Mouse (Mus musculus): ENCODE data around the gene Slc34a1.
A peak's percentile ranks its signal among the peaks of the same experiment; 100 is the strongest.

Gene Slc34a1

DNA sequence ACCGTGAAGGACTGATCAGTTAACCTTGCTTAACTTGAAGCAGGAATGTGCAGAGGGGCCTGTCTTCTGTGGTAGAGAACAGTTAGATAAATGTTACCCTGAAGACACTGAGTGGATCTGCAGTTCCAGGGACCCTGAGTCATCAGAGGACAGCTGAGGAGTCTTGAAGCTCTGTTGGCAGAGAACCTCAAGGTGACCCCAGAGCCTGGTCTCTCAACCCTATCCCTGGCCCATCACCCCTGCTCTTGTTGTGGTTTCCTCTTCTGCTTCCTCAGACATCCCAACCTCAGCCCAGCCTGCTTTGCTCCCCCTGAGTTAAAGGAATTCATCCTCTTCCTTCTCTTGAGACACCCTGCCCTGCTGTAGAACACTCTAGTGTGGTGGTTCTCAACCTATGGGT is at the start of gene Slc34a1:
TSS of gene Slc34a1 (plus strand) at position 100 of the 400 bp plus-strand sequence.
- DNase-seq (ENCODE audit: low read depth, low spot score): no peak

DNA sequence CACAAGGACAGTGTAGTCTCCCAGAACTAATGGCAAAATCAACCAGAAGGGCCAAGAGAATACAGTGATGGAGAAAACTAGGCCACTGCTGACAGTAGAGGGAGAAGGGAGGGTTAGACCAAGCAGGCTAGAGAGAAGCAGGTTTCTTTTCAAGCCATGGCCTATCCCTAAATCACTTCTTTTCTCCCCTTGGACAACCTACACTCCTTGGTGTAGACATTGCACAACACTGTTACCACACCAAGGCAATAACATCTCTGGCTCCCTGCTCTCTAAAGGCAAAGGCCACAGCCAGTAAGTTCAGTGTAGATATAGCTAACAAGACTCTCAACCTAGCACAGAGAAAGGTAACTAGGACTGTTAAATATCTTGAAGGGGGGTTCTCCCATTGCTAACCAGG is 36.8 kb upstream of the Slc34a1 start:
- DNase-seq (ENCODE audit: low read depth, low spot score): no peak

DNA sequence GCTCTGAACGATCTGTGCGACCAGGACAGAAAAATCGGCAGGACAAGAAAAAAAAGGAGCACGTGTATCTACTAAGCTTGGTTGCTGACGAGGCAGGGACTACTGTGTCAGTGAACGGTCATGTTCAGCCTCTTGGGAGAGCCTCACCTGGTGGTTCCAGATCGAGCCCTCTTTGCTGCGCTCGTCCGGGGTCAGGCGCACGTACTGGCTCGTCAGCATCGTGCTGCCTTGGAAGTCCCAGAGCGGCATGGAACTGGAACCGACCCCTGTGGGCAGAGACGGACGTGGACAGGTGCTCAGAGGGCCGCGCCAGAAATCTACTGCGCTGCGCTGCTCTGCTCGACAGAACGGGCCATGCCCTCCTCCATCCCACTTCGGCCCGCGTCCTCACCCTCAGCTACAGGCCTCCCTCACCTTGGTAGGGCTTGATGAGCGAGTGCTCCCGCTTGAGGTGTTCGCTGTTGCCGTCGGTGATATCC is 36.0 kb upstream of the Slc34a1 start:
- DNase-seq (ENCODE audit: low read depth, low spot score): no peak

DNA sequence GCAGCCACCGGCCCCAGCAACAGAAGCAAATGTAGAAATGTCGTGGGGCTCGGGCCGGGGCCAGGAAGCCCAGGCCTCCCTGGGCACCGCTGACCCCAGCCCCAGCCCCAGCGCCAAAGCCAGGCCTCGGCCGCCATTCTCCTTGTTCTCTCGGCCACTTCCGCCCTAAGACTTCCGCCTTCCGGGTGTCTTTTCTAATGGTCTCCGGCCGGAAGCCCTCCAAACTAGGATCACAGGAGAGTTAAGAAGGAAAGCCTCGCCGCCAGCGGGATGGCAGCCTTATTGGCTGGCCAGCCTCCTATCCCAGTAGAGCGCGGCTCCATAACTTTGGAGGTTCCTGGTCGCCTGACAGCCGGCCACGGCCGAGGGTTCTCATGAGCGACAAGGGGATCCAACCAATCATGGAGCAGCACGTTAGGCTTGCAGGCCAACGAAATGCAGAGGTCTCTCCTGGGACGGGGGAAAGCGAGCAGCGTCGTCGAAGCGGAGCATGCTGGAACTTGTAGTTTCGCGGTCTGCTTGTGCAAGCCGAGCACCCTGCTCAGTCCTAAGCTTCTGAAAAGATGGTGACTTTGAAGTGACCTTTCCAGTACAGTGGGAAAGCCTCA is 35.4 kb upstream of the Slc34a1 start, which contains the start of gene Lman2:
TSS of gene Lman2 (minus strand) at position 331 of the 608 bp plus-strand sequence.
- peak; percentile 94 for DNase-seq (ENCODE audit: low read depth, low spot score)

DNA sequence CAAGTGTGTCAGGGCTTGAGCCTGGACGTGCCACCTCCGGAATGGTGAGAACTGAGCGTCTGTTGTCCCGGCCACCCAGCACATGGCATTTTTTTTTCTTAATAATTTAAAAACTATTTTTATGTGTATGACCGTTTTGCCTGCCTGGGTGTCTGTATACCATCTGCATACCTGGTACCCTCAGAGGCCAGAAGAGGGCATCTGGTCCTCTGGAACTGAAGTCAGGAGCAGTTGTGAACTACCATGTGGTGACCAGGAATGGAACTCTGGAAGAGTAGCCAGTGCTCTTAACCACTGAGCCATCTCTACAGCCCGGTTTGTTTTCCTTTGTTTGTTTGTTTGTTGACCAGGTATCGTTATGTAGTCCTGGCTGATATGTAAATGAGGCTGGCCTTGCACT is 29.6 kb upstream of the Slc34a1 start:
- no peak for DNase-seq (ENCODE audit: low read depth, low spot score)

DNA sequence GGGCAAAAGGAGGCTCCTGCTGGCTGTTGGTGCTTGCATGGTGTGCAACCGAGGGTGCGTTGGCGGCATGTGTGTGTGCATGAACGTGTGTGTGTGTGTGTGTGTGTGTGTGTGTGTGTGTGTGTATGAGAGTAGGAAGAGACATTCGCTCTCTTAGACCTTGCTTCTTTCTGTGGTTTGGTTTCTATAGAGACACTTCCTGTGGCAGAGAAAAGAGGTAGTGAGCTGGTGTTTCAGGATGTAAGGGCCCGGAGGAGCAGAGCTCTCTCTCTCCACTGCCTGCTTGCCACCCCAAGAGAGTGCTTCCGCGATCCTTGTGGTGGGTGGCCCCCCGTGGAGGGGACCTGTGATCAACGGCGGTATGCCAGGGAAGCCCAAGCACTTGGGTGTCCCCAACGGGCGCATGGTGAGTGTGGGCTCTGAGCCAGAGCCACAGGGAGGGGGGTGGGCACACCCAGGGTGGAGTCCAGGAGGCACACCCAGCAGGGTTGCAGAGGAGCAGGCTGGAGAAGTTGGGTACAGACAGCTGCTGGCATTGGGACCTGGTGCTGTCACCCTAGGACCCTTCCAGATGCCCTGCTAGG is 28.4 kb upstream of the Slc34a1 start, which contains the start of gene Rgs14:
TSS of gene Rgs14 (plus strand) at position 202 of the 584 bp plus-strand sequence.
- DNase-seq (ENCODE audit: low read depth, low spot score): no peak

DNA sequence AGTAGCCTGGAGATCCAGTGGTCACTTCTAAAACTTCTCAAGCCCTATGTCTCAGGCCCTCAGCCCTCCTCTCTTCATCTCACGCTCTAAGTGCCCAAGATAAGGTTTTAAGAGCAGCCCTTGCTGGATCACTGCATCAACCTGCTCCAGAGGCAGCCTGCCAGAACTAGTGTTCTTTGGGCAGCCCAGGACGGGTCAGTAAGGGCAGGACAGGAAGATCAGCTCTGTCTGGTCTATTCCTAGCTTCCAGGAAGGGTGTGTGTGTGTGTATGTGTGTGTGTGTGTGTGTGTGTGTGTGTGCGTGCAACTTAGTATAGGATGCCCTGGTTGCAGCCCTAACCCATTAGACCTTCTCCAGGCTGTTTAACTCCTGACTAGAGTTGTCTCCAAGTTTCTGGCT is 27.8 kb upstream of the Slc34a1 start:
- DNase-seq (ENCODE audit: low read depth, low spot score): no peak

DNA sequence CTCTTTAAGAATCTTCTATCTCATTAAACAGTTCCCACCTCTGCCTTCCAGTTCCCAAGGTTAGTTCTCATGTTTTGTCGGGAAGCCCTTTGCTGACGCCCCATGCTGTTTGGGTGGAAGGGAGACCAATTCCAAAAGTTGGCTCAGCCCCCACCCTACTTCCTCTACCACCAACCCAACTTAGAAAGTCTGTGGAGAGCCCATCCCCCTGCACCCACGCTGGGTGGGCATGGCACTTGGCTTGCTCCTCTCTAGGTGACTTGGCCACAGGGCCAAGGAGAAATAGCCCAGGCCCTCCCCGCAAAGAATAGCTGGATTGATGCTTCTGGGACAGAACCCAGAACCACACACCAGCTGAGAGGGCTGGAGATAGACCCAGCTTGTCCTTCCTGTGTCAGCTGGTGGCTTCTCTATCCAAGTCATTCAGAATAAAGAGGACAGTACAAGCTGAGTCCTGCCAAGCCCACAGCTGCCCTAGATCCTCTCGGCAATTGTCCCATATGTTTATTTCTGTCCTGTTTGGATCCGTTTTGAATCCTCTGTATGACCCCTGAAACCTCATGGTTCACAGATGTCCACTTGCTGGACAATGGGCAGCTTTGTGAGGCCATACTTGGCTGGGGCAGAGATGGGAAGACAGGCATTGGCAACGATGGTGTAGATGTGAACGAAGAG is 26.8 kb upstream of the Slc34a1 start:
- no peak for DNase-seq (ENCODE audit: low read depth, low spot score)

DNA sequence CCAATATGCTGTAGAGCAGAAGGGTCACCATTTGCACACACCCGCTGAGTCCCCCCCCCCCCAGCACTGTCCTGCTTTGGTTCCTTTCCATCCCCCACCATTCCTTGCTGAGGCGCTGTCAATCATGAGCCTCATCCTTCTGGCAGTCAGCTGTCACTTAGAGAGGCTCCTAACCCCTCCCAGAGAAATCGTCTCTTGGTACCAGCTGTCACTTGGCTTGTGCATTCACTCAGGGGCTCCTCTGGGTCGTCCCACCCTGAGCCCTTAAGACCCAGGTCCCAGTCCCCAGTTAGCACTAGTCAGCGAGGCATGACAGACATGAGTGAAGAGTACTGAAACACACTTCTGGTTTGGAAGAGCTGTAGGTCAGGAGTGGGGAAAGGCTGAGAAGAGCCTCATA is 26.2 kb upstream of the Slc34a1 start:
- DNase-seq (ENCODE audit: low read depth, low spot score): no peak

DNA sequence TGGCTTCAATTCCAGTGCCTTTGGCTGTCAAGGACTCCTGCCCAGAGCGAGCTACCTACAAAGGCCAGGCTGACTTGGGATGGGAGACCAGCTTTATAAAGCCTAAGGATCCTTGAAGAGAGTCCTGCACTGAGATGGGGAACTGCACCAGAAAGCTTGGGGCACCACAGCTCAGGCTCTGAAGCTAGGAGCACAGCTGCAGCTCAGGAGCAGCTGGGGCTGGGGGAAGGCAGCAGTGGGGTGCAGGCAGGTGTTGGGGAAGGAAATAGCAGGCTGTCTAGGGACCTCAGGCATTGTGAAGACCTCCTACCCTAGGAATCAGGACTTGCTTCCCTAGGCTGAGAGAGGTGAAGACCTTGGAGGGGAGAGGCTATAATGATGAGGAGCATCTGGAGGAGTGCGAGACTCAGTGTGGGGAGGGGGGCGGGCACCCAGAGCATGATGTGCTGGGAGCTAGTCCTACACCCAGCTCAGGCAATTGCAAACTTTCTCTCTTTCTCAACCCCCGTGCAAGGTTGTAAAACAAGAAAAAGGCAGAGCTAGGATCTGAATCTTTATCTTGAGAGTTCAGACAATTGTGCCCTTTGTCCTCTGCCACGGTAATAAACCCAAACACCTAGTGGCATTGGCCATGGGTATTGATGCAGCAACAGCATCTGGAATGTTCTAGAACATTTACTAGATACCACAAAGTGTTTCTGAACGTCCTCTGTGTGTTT is 23.6 kb upstream of the Slc34a1 start:
- DNase-seq (ENCODE audit: low read depth, low spot score): no peak

DNA sequence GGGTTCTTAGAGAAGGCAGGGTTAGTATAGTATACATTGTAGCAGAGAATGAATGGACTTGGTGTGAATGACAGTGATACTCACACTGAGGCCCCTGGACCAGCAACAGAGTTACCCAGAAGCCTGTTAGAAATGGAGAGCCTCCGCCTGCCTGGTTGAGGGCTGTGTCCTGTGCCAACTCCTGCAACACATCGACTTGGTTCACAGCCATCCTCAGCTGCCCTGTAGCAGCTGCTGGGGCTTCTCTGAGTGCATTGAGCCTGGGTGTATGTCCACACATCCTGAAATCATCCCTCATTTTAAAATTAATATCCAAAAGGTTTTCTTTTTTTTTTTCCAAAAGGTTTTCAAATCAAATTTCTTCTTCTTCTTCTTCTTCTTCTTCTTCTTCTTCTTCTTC is 22.1 kb upstream of the Slc34a1 start:
- DNase-seq (ENCODE audit: low read depth, low spot score): no peak

DNA sequence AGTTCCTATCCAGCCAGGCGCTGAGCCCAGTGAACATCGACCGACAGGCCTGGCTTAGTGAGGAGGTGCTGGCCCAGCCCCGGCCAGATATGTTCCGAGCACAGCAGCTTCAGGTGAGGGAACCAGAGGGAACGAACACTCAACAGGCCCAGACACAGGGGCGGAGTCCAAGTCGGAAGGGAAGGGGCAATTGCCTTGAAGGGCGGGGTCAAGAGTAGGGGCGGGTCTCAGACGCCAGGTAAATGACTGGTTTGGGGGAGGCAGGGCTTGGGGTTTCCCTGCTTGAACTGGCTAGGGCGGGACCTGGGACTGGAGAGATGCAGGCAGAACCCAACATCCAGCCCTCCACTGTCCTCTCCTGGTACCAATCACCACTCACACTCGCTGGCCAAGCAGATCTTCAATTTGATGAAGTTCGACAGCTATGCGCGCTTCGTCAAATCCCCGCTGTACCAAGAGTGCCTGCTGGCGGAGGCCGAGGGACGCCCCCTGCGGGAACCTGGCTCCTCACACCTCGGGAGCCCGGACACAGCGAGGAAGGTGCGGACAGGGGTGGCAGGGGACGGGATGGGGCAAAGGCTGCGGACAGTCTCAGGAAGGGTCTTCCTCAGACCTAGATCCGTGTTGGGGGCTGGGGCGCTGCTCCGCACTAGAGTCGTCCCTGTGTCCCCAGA is 18.9 kb upstream of the Slc34a1 start:
- DNase-seq (ENCODE audit: low read depth, low spot score): no peak

DNA sequence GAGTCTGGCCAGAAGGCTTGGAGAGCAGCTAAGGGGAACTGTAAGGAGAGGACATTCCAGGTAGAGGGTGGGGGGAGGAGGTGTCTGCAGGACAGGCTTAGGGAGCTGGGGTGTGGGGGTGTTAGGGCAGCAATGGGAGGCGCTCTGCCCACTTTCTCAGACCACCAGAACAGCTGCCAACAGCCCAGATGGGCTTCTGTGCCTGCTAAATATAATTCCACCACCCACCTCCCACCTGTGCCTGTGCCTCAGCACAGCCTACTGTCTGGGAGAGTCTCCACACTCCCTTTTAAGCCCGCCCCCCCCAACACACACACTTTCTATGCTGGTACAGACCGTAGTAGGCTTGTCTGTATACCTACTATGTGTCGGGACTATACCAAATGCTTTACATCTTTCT is 16.2 kb upstream of the Slc34a1 start:
- DNase-seq (ENCODE audit: low read depth, low spot score): no peak

DNA sequence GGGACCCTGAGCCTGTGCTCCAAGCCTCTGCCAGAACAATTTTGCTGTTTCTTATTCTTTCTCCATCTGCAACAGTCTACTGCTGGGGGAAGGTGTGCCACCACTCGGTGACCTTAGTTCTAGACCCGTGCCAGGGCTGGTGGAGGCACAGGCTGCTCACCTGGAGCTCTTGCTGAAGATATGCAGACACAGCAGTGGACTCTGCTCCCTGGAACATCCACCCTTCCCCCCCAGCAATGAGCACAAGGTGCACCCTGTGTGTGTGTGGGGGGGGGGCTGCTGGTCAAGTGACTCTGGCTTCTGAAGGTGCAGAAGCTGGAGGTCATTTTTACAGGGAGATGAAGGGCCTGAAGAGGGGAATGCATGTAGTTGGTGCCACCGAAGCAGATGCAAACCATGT is 7.3 kb upstream of the Slc34a1 start:
- no peak for DNase-seq (ENCODE audit: low read depth, low spot score)

DNA sequence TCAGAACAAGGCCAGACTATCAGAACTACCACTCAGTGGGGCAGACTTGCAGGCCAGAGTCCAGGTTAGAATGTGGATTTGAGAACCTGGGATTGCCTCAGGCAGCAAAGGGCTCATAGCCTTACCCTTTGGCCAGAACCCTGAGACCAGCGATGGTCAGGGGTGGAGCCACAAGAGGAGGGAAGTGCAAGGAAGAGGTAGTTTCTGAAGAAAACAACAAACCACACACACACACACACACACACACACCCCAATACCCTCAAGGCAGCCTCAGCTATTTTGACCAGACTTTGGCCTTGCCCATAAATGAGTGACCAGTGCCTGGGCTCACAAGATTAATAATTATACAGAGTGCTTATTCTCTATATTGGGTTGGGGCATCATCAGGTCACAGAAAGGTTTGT is 6.4 kb upstream of the Slc34a1 start:
- DNase-seq (ENCODE audit: low read depth, low spot score): no peak

DNA sequence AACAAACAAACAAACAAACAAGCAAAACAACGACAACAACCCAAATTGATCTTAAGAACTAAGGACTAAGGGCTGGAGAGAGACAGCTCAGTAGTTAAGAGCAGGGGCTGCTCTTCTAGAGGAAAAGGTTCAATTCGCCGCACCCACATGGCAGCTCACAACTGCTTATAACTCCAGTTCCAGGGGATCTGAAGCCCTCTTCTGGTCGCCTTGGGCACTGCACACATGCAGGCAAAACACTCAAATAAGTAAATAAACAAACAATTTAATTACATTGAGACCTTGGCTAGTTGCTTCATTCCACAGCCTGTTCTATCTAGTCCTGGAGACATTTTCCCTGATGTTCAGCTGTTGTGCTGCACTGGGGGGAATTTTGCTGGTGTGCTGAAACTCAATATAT is 5.1 kb upstream of the Slc34a1 start:
- no peak for DNase-seq (ENCODE audit: low read depth, low spot score)

DNA sequence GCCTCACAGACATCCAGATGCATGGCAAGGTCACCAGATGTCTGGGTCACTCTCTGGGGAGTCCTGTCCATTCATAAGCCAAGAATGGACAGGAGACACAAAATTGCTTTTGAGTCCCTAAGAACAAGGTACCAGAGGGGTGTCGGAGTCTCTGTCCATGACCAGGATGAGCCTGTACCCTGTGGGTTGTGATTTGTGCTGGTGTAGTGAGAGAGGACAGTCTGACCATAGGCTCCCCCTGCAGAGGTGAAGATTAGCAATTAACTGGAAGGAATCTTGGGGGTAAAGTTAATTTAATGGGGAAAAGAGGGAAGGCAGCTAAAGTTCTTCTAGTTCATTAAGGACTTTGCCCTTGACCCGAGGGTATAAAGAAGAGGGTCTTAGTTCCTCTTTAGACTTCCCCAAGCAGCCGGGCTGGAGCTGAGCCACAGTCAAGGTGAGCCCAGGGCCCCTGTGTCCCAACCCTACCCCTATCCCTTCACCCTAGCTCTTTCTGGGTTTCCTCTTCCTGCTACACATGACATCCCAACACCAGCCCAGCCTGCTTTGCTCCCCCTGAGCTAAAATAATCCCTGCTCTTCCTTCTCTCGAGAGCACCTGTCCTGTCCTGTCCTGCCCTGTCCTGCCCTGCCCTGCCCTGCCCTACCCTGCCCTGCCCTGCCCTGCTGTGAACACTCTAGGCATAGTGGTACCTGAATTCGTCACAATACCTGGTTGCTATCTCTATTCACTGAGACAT is 1.5 kb downstream of the Slc34a1 start:
- DNase-seq (ENCODE audit: low read depth, low spot score): no peak

DNA sequence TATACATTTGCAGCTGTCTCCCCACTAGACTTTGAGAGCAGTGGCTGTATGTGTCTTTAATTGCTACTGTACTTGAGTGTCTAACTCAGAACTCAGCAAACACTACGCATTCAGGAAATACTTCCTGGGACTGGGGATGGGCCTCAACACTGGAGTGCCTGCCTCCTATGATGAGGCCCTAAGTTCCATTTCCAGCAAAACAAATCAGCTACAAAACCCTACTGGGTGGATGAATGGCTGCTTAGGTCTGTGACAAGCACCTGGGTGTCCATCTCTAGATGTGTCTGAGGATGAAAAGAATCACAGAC is 2.0 kb downstream of the Slc34a1 start:
- DNase-seq (ENCODE audit: low read depth, low spot score): no peak

DNA sequence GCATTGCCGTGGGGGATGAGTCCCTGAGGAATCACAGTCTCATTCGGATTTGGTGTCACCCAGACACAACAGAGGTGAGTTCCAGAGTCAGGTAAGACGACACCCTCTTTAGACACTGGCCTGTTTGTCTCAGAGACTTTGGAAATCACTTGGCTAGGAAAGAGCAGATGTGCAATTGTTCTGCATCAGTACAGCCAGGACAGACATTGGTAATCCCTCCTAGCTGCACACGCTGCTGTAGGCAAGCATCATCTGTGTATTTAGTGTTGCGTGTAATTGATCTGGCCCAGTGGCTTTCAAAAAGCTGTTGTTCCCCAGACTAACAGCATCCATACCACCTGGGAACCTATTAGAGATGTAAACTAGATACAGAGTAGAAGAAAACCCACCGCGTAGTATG is 5.3 kb downstream of the Slc34a1 start:
- no peak for DNase-seq (ENCODE audit: low read depth, low spot score)

DNA sequence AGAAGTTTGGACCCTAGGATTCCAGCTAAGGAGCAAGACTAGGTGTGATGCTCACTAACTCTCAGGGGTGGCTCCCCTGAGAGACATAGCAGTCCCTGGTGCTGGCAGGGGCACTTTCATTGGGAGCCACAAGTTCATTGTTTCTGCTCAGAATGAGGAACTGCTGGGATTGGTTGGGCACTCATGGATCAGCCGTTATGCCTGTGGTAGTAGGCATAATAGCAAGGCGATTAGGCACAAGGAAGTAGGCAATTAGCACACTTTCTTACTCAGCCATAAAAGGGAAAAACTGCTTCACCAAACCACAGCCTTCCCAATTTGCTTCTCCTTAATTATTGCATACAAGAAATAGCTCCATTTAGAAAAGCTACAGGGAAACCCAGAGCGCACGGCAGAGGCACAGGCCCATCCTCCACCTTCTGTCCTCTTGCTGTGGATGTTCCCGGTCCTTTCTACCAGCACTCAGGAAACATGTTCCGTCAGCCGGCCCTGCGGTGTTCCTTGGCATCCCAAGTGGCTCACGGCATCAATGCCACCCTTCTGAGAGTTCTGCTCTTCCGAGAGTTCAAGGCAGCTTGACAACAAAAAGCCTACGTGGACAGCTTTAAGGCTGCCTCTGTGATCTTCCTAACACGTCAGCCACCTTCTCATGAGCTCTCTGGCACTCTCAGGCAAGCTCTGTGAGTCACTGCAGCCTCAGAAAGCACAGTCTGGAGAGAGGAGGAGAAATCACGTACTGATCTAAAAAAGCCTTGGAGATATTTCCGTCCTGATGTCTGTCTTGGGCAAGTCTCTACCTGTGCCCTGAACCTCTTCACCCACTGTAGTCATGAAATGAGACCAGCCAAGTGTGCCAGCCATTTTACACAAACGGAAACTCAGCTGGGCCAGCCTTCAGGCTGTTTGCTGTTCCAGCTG is 6.2 kb downstream of the Slc34a1 start:
- no peak for DNase-seq (ENCODE audit: low read depth, low spot score)
